Mouse (Mus musculus) neural tube, embryonic 15.5 days (tissue): ENCODE measurements around the gene Gnao1. TPM values are rescaled to one million over a fixed set of nuclear protein-coding genes. Genes with fewer than 3 reads are reported as not detected.

Experiments used
- ATAC-seq: fragments of 200-750 bp; cut with Nextera tagmentation; 2 replicates; pipeline ENCODE4 v1.8.0; 2017; ENCODE audit warnings: mild to moderate bottlenecking, moderate TSS enrichment, moderate library complexity; ENCODE audit not compliant: low FRiP score
- H3K27ac ChIP-seq: fragments of 300-500 bp; sonication (generic); replicated peaks from 2 replicates; pipeline ENCODE4 v1.5.1; 2015; ENCODE audit warnings: mild to moderate bottlenecking, inconsistent platforms
- H3K27me3 ChIP-seq: fragments of 300-500 bp; sonication (generic); replicated peaks from 2 replicates; pipeline ENCODE4 v1.6.1; 2015; ENCODE audit warnings: inconsistent platforms
- H3K36me3 ChIP-seq: fragments of 300-500 bp; sonication (generic); 2 replicates; pipeline ENCODE4 v1.6.1; 2015; ENCODE audit warnings: inconsistent platforms
- H3K4me1 ChIP-seq: fragments of 300-500 bp; sonication (generic); 2 replicates; pipeline ENCODE4 v1.6.1; 2015; ENCODE audit warnings: inconsistent platforms
- H3K4me2 ChIP-seq: fragments of 300-500 bp; sonication (generic); 2 replicates; pipeline ENCODE4 v1.6.1; 2015; ENCODE audit warnings: inconsistent platforms, mild to moderate bottlenecking, moderate library complexity
- H3K4me3 ChIP-seq: fragments of 300-500 bp; sonication (generic); replicated peaks from 2 replicates; pipeline ENCODE4 v1.5.1; 2015; ENCODE audit warnings: mild to moderate bottlenecking, inconsistent platforms
- H3K9ac ChIP-seq: fragments of 300-500 bp; sonication (generic); replicated peaks from 2 replicates; pipeline ENCODE4 v1.6.1; 2015; ENCODE audit warnings: mild to moderate bottlenecking, inconsistent platforms
- H3K9me3 ChIP-seq: fragments of 300-500 bp; sonication (generic); replicated peaks from 2 replicates; pipeline ENCODE4 v1.6.1; 2016; ENCODE audit warnings: inconsistent platforms
- WGBS: fragments of 180-500 bp; shearing (Covaris S2); methylation state at CpG from one replicate; pipeline ENCODE4 v1.1.7; 2015; ENCODE audit warnings: mixed read lengths; 5-methylcytosine and 5-hydroxymethylcytosine counted together
- polyA plus RNA-seq: library from polyadenylated mRNA; unstranded; fragments of >200 nt; fragmentation: Nextera tagmentation; extraction: Ambion mirVana; gene quantifications from 2 replicates; pipeline ENCODE4 v1.2.1, GENCODE M21; 2015

The Gnao1 gene
- polyA plus RNA-seq, 1 experiment from 2014 or later, result 251 TPM

DNA sequence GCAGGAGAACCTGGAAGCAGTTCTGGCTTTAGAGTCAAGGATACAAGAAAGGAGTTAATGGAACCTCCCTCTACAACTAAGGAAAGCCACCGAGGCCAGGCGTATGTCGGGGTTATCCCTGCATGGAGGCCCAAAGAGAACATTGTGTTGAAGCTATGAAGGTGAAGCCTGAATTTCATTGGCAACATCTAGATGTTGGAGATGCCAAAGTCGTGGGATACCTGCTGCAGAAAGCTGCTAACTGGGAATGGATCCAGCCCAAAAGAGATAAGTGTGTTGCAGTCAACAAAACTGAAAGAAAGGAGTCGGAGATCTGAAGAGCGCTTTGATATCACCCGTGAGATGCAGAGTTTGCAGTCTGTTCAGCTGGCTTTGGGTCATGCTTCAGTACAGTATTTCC, 70.2 kb downstream of the Gnao1 start:
- WGBS, result 91% methylated on average over 7 of the region's 7 CpGs
- Histone ChIP-seq H3K4me2 (no peak overlapping the region), H3K36me3 (no peaks in the 10 kb centered on the region), H3K27me3 (no peaks in the 10 kb centered on the region), H3K4me1 (peaks cover 10% of the 10 kb centered on the region; the same call in 1 of the 2 replicates), H3K9me3 (no peaks in the 10 kb centered on the region), H3K9ac (no peak overlapping the region), H3K4me3 (no peak overlapping the region), H3K27ac (no peak overlapping the region)
- no peak for ATAC-seq

DNA sequence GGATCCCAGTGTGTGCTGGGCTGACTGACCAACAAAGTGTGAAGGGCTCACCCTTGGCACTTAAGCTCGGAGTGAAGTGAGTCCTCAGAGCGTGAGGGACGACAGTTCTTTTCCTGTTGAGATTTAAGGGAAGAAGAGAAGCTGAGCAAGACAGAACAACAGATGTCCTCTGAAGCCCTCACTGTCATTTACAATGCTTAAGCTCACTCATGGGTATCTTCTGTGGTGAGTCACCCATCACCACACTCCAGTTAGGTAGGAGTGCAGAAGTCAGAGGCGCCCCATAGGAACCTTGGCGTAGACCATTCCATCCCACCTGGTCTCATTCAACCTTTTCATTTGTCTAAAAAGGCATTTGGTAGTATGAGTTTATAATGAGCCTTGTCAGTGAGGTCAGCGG, 71.6 kb downstream of the Gnao1 start:
- no peak for ATAC-seq
- no peak overlapping the region for H3K27ac ChIP-seq
- H3K27me3 ChIP-seq, result no peaks in the 10 kb centered on the region
- H3K9me3 ChIP-seq, result no peaks in the 10 kb centered on the region
- WGBS, result 92% methylated on average over 6 of the region's 6 CpGs
- H3K4me2 ChIP-seq, result no peak overlapping the region
- no peak overlapping the region for H3K4me3 ChIP-seq
- H3K4me1 ChIP-seq, result peaks cover 13% of the 10 kb centered on the region; the same call in 1 of the 2 replicates
- H3K36me3 ChIP-seq, result no peaks in the 10 kb centered on the region
- no peak overlapping the region for H3K9ac ChIP-seq

DNA sequence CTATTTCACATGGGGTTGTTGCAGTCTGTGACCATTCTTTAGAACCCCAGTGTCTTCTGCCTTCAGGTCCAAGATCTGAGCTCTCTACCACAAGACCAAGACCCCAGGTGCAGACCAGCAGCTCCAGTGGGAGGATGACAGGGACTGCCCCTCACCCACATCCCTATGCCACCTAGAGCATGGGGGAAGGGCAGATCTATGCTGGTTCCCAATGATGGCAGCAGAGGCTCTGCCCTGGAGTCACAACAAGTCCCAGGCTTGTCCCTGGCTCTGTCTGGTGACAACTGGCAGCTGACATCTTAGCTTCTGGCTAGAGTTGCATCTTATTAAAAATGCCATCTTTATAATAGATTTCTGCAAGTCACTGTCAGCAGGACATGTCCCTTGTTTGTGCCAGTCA, 73.5 kb downstream of the Gnao1 start:
- no peak overlapping the region for H3K4me2 ChIP-seq
- H3K4me1 ChIP-seq, result peaks cover 18% of the 10 kb centered on the region; the same call in 1 of the 2 replicates
- H3K27me3 ChIP-seq, result no peaks in the 10 kb centered on the region
- no peak overlapping the region for H3K9ac ChIP-seq
- H3K9me3 ChIP-seq, result no peaks in the 10 kb centered on the region
- ATAC-seq, result no peak
- no peaks in the 10 kb centered on the region for H3K36me3 ChIP-seq
- H3K27ac ChIP-seq, result no peak overlapping the region
- H3K4me3 ChIP-seq, result no peak overlapping the region

DNA sequence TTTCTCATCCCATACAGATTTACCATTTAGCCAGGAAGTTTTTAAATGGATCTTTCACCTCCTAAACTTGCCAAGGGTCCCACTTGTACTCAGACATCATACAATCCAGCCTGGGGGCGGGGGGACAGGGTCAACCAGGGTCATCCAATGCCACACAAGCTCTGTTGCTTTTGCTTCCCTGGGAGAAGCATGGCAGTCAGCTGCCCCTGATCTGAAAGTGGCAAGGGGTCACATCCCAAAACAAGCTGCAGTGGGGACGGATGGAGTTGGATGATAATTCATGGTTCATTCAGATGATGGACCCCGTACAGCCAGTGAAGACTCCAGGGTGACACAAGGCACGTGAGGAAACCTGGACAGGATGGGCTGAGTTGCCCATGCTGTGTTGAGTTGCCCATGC, 74.0 kb downstream of the Gnao1 start:
- 86% methylated on average over 4 of the region's 4 CpGs for WGBS
- no peak for ATAC-seq
- H3K9me3 ChIP-seq, result no peaks in the 10 kb centered on the region
- peaks cover 23% of the 10 kb centered on the region for H3K4me1 ChIP-seq
- no peak overlapping the region for H3K27ac ChIP-seq
- no peak overlapping the region for H3K4me2 ChIP-seq
- no peaks in the 10 kb centered on the region for H3K27me3 ChIP-seq
- no peaks in the 10 kb centered on the region for H3K36me3 ChIP-seq
- H3K4me3 ChIP-seq, result no peak overlapping the region
- H3K9ac ChIP-seq, result no peak overlapping the region

DNA sequence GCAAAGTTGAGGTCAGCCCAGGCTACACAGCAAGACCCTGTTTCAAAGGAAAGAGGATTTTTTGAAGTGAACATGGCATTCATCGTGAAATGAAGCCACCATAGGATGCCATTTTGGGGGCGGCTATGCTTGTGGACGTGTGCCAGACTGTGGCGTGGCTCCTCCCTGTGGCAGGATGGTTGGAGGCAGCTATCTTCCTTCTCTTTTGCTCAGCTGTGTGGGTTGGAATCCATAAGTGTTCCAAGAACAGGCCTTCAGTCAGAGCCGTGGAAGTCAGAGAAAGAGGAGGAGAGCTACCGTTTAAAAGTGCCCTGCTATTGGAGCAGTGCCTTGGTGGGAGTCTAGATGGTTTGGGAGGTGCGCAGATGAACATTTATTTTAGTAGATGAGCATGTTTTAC, 74.5 kb downstream of the Gnao1 start:
- WGBS, result 91% methylated on average over 7 of the region's 7 CpGs
- H3K9me3 ChIP-seq, result no peaks in the 10 kb centered on the region
- no peaks in the 10 kb centered on the region for H3K27me3 ChIP-seq
- no peak overlapping the region for H3K4me3 ChIP-seq
- H3K4me2 ChIP-seq, result no peak overlapping the region
- ATAC-seq, result no peak
- no peaks in the 10 kb centered on the region for H3K36me3 ChIP-seq
- peaks cover 28% of the 10 kb centered on the region for H3K4me1 ChIP-seq
- no peak overlapping the region for H3K27ac ChIP-seq
- H3K9ac ChIP-seq, result no peak overlapping the region

DNA sequence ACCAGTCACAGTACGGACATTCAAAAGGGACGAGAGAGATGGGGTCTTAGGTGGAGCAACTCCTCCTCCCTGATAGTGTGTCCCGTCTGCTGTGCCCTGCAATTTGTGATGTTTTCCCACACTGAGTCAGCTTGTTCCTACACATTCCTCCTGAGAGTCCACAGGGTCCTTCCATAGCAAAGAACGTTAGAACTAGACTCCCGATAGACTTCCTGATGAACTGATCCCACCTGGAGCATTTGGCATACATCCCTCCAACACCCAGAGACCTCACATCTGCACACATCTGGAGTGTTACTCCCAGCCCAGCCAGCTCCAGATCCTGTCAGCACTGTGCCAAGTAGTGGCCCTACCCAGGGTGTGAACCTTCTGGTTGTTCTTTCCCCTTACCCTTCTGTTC, 76.4 kb downstream of the Gnao1 start:
- ATAC-seq, result no peak
- no peak overlapping the region for H3K27ac ChIP-seq
- H3K9me3 ChIP-seq, result no peaks in the 10 kb centered on the region
- WGBS, result 83% methylated on average over 5 of the region's 5 CpGs
- no peak overlapping the region for H3K4me2 ChIP-seq
- no peaks in the 10 kb centered on the region for H3K36me3 ChIP-seq
- no peaks in the 10 kb centered on the region for H3K27me3 ChIP-seq
- H3K9ac ChIP-seq, result no peak overlapping the region
- H3K4me1 ChIP-seq, result peaks cover 38% of the 10 kb centered on the region
- no peak overlapping the region for H3K4me3 ChIP-seq

DNA sequence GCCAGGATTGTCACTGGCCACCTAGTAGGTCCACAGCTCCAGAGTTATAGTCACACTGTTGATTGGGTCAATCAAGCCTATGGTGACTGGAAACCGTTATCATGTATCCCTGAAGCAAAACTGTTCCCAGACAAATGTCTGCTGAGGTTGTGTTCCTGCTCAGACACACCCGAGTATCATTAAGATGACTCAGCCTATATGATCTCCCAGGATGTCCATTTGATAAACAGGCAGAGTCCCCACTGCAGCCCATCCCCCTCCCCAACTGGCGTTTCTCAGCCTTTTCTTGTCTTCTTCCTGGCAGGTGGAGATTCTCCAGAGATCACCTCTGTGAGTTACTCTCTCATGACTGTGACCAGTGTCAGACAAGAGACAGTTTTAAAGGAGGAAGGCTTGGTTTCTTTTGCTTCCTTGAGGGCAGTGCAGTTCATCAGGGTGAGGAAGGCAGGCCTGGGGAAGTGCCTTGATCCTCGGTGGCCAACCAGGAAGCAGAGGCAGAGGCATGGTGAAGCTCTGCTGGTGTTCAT, 78.4 kb downstream of the Gnao1 start:
- Histone ChIP-seq H3K36me3 (no peaks in the 10 kb centered on the region), H3K9ac (no peak overlapping the region), H3K27me3 (no peaks in the 10 kb centered on the region), H3K4me2 (no peak overlapping the region), H3K9me3 (no peaks in the 10 kb centered on the region), H3K4me3 (no peak overlapping the region), H3K4me1 (peaks cover 32% of the 10 kb centered on the region), H3K27ac (0 out of 2 replicates have a peak overlapping the region, but pooled peaks have one; percentile 41)
- ATAC-seq, result no peak
- WGBS, result 64% methylated on average over 4 of the region's 4 CpGs

DNA sequence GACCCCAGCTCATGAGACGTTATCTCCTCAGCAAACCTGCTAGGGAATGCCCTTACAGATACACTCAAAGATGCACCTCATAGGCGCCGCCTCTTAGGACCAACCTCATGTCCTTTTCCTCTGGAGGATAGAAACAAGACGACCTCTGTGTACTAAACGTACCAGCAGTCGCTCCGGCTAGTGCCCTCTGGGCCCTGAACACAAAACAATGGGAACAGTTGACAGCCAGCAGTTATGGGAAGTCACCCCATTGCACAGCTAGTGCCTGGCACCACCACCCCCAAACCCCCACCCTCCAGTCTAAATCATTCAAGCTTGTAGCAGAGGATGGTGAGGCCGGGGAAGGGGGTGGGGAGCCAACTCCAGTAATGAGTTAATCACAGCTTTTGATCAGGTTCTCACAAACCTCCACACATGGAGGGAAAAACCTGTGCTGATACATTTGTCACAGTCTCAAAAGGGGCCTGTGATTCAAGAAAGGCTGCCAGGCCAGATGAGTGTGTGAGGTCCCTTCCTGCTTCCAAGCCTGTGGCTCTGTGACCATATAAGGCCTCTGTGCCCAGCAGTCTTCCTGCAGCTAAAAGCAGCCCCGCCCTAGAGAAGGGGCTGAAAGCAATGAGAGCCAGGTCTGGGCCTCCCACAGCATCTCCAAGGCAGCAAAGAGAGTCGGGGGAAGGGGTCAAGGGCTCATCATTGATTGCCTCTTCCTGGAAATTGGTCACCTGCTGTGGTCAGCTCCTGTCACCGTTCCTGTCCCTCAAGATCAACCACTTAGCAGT, 79.1 kb downstream of the Gnao1 start:
- WGBS, result 49% methylated on average over 11 of the region's 11 CpGs
- H3K36me3 ChIP-seq, result no peaks in the 10 kb centered on the region
- ATAC-seq, result no peak
- H3K27me3 ChIP-seq, result no peaks in the 10 kb centered on the region
- no peaks in the 10 kb centered on the region for H3K9me3 ChIP-seq
- H3K4me2 ChIP-seq, result no peak overlapping the region
- peaks cover 30% of the 10 kb centered on the region for H3K4me1 ChIP-seq
- peak overlapping the region; percentile 41 for H3K27ac ChIP-seq
- no peak overlapping the region for H3K9ac ChIP-seq
- H3K4me3 ChIP-seq, result no peak overlapping the region

DNA sequence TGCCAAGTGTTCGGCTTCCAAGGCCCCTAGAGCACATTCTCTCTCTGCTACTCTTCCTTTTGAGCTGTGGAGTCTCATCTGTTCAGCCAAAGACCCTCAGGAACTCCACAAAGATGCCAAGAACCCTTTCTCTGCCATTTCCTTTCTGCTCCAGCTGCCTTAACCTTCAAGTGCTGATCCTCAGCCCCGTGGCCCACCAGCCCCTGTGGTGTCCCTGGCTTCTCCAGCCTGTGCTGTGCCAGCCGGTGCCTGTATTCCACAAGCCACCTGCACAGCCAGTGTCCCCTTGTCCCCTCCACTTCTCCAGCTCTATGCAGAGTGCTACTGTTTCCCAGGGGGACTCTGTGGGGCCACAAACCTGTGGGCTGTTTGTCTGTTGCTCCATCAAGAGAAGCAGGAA, 83.8 kb downstream of the Gnao1 start:
- WGBS, result 83% methylated on average over 3 of the region's 3 CpGs

DNA sequence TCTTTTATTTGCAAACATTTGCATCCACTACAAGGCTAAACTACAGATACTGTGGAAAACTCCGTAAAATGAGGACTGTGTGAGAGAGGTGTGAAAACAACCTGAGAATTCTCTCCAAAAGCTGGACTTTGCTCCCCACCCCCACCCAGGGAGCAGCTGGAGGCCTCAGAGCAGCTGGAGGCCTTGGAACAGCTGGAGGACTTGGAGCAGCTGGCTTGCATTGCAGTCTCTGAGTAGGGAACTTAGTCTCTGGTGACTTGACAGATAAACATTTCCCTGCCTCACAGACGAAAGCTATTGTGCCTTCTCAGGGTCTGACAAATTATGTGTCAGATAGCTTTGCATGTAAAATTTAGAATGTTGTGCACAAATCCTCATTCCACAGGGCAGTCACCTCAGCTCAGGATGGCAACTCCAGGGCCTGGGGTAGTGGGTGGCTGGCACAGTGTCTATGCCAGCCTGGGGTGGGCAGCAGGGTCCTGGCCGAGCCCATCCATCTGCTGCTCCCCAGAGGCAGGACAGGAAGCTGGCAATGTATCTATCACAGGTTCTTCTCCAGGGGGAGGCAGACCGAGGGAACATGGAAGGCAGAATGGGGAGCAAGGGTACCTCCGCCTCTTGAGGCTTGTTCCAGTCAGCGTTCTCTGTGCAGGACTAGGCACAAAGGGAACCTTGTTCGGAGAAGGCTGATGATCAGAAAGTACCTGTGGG, 87.2 kb downstream of the Gnao1 start:
- whole genome bisulfite sequencing, result 71% methylated on average over 7 of the region's 7 CpGs
- H3K4me1 ChIP-seq, result peaks cover 8% of the 10 kb centered on the region; the same call in 1 of the 2 replicates
- no peak overlapping the region for H3K9ac ChIP-seq
- H3K27ac ChIP-seq, result no peak overlapping the region
- H3K36me3 ChIP-seq, result peaks cover 28% of the 10 kb centered on the region
- no peak overlapping the region for H3K4me3 ChIP-seq
- no peaks in the 10 kb centered on the region for H3K27me3 ChIP-seq
- no peak for ATAC-seq
- H3K4me2 ChIP-seq, result no peak overlapping the region
- H3K9me3 ChIP-seq, result no peaks in the 10 kb centered on the region

More for the DNA sequence above, 83.8 kb downstream of the Gnao1 start:
- Histone ChIP-seq H3K4me1 (peaks cover 20% of the 10 kb centered on the region), H3K27ac (0 out of 2 replicates have a peak overlapping the region, but pooled peaks have one; percentile 6), H3K4me2 (no peak overlapping the region), H3K4me3 (no peak overlapping the region), H3K36me3 (peaks cover 25% of the 10 kb centered on the region), H3K9me3 (no peaks in the 10 kb centered on the region), H3K27me3 (no peaks in the 10 kb centered on the region), H3K9ac (no peak overlapping the region)
- ATAC-seq, result no peak

DNA sequence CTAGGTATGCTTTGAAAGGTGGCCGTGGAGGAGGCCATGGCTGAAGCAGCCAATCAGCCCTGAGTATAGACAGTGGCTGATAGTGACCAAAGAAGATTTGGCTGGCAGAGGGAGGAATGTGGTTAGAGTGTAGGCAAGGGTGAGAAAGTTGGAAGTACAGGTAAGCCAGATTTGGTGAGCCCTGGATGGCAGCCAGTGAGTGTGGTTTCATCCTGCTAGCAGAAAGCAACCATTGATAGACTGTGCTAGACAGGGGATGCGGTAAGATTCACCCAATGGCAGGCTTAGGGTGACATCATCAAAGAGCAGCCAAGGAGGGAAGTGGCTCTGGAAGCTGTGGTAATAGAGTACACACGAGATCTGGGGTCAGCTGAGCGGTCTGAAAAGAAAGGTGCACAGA, 88.8 kb downstream of the Gnao1 start:
- Histone ChIP-seq H3K27ac (no peak overlapping the region), H3K27me3 (no peaks in the 10 kb centered on the region), H3K36me3 (peaks cover 31% of the 10 kb centered on the region), H3K9ac (no peak overlapping the region), H3K4me3 (no peak overlapping the region), H3K4me1 (peaks cover 8% of the 10 kb centered on the region; the same call in 1 of the 2 replicates), H3K9me3 (no peaks in the 10 kb centered on the region), H3K4me2 (no peak overlapping the region)
- ATAC-seq, result no peak
- 82% methylated on average over 4 of the region's 4 CpGs for WGBS

DNA sequence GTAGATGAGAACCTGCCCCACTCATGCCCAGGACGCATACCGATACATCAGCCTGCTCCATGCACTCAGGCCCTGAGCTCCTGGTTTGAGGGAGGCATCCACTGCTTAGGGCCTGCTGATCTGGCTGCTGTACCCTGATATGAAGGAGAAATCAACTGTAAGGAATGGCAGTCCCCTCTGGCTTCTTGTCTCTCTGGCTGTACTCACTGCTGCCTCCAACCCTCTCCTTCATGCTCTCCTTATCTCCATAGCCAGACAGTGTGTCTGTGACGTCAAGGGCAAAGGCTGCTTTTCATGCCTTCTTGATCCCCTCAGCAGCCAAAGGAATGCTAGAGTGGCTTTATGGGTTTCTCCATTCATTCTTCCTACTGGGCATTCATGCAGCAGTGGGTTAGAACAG, 92.3 kb downstream of the Gnao1 start:
- Histone ChIP-seq H3K27me3 (no peaks in the 10 kb centered on the region), H3K4me1 (peaks cover 20% of the 10 kb centered on the region), H3K9ac (no peak overlapping the region), H3K9me3 (no peaks in the 10 kb centered on the region), H3K27ac (peak overlapping the region; percentile 28; the same call in 1 of the 2 replicates), H3K36me3 (peaks cover 15% of the 10 kb centered on the region; the same call in 1 of the 2 replicates), H3K4me2 (no peak overlapping the region), H3K4me3 (no peak overlapping the region)
- ATAC-seq, result no peak
- 69% methylated on average over 3 of the region's 3 CpGs for WGBS
